Mouse (Mus musculus): Measurements from ENCODE around the gene Gpx4. TPM values are rescaled to one million over a fixed set of nuclear protein-coding genes. Genes with fewer than 3 reads are reported as not detected.

Gene Gpx4
- polyA plus RNA-seq, 1 experiment from 2014 or later, result 528 TPM

- Histone ChIP-seq H3K4me3 (replicated peaks) (no peak overlapping the region), H3K27me3 (peaks cover 42% of the 10 kb centered on the region), H3K9me3 (replicated peaks) (no peaks in the 10 kb centered on the region), H3K27ac (replicated peaks) (no peak overlapping the region), H3K36me3 (no peaks in the 10 kb centered on the region), H3K9ac (no peak overlapping the region), H3K4me1 (peaks cover 28% of the 10 kb centered on the region), H3K4me2 (replicated peaks) (no peak overlapping the region)
- WGBS, result 89% methylated on average over 10 of the region's 10 CpGs
- ATAC-seq (ENCODE audit: insufficient number of reproducible peaks, low FRiP score, low TSS enrichment, low read depth), result no peak
Measured at GRCm38 (mm10) chr10:80016931-80017330, 30.0 kb upstream of the Gpx4 start.

GRCm38 (mm10) chr10:80017361-80017760, 29.6 kb upstream of the Gpx4 start:
- Histone ChIP-seq H3K27ac (replicated peaks) (no peak overlapping the region), H3K36me3 (no peaks in the 10 kb centered on the region), H3K4me2 (replicated peaks) (no peak overlapping the region), H3K9me3 (replicated peaks) (no peaks in the 10 kb centered on the region), H3K27me3 (peaks cover 42% of the 10 kb centered on the region), H3K4me3 (replicated peaks) (no peak overlapping the region), H3K9ac (no peak overlapping the region), H3K4me1 (peaks cover 28% of the 10 kb centered on the region)
- ATAC-seq (ENCODE audit: insufficient number of reproducible peaks, low FRiP score, low TSS enrichment, low read depth), result no peak
- 55% methylated on average over 3 of the region's 3 CpGs for WGBS

- Histone ChIP-seq H3K4me2 (replicated peaks) (no peak overlapping the region), H3K27ac (replicated peaks) (no peak overlapping the region), H3K4me3 (replicated peaks) (no peak overlapping the region), H3K9me3 (replicated peaks) (no peaks in the 10 kb centered on the region), H3K27me3 (peaks cover 40% of the 10 kb centered on the region), H3K9ac (no peak overlapping the region), H3K4me1 (peaks cover 28% of the 10 kb centered on the region), H3K36me3 (no peaks in the 10 kb centered on the region)
- 78% methylated on average over 14 of the region's 14 CpGs for WGBS
- no peak for ATAC-seq (ENCODE audit: insufficient number of reproducible peaks, low FRiP score, low TSS enrichment, low read depth)
Measured at GRCm38 (mm10) chr10:80017771-80018170, 29.2 kb upstream of the Gpx4 start.

GRCm38 (mm10) chr10:80018739-80019297, 28.1 kb upstream of the Gpx4 start:
- WGBS, result 7% methylated on average over 14 of the region's 15 CpGs
- H3K36me3 ChIP-seq, result no peaks in the 10 kb centered on the region
- H3K9me3 ChIP-seq (replicated peaks), result no peaks in the 10 kb centered on the region
- no peak overlapping the region for H3K27ac ChIP-seq (replicated peaks)
- no peak overlapping the region for H3K9ac ChIP-seq
- H3K4me3 ChIP-seq (replicated peaks), result no peak overlapping the region
- peaks cover 28% of the 10 kb centered on the region for H3K4me1 ChIP-seq
- H3K4me2 ChIP-seq (replicated peaks), result peak overlapping the region; percentile 15; the same call in 1 of the 2 replicates
- peaks cover 30% of the 10 kb centered on the region for H3K27me3 ChIP-seq
- ATAC-seq (ENCODE audit: insufficient number of reproducible peaks, low FRiP score, low TSS enrichment, low read depth), result no peak

GRCm38 (mm10) chr10:80019471-80020131, 27.4 kb upstream of the Gpx4 start:
- Histone ChIP-seq H3K4me2 (replicated peaks) (peak overlapping the region; percentile 15; the same call in 1 of the 2 replicates), H3K27ac (replicated peaks) (no peak overlapping the region), H3K36me3 (no peaks in the 10 kb centered on the region), H3K4me3 (replicated peaks) (peak overlapping the region; percentile 7; the same call in 1 of the 2 replicates), H3K9me3 (replicated peaks) (no peaks in the 10 kb centered on the region), H3K27me3 (peaks cover 22% of the 10 kb centered on the region), H3K9ac (no peak overlapping the region), H3K4me1 (peaks cover 27% of the 10 kb centered on the region)
- 0 out of 2 replicates have a peak, but pooled peaks have one; percentile 14 for ATAC-seq (ENCODE audit: insufficient number of reproducible peaks, low FRiP score, low TSS enrichment, low read depth)
- 13% methylated on average over 20 of the region's 20 CpGs for WGBS

- no peak overlapping the region for H3K27ac ChIP-seq (replicated peaks)
- no peaks in the 10 kb centered on the region for H3K36me3 ChIP-seq
- peaks cover 28% of the 10 kb centered on the region for H3K4me1 ChIP-seq
- peaks cover 16% of the 10 kb centered on the region for H3K27me3 ChIP-seq
- ATAC-seq (ENCODE audit: insufficient number of reproducible peaks, low FRiP score, low TSS enrichment, low read depth), result no peak
- 27% methylated on average over 11 of the region's 11 CpGs for WGBS
- no peak overlapping the region for H3K4me3 ChIP-seq (replicated peaks)
- no peak overlapping the region for H3K9ac ChIP-seq
- H3K4me2 ChIP-seq (replicated peaks), result 0 out of 2 replicates have a peak overlapping the region, but pooled peaks have one; percentile 15
- H3K9me3 ChIP-seq (replicated peaks), result no peaks in the 10 kb centered on the region
Measured at GRCm38 (mm10) chr10:80020191-80020590, 26.8 kb upstream of the Gpx4 start.

- 79% methylated on average over 18 of the region's 18 CpGs for WGBS
Measured at GRCm38 (mm10) chr10:80020603-80021319, 26.2 kb upstream of the Gpx4 start.

GRCm38 (mm10) chr10:80021320-80021641, 25.7 kb upstream of the Gpx4 start:
- Histone ChIP-seq H3K4me3 (replicated peaks) (no peak overlapping the region), H3K36me3 (no peaks in the 10 kb centered on the region), H3K4me2 (replicated peaks) (no peak overlapping the region), H3K9ac (no peak overlapping the region), H3K4me1 (peaks cover 28% of the 10 kb centered on the region), H3K27ac (replicated peaks) (no peak overlapping the region), H3K27me3 (peaks cover 5% of the 10 kb centered on the region; the same call in 1 of the 2 replicates), H3K9me3 (replicated peaks) (no peaks in the 10 kb centered on the region)
- 88% methylated on average over 13 of the region's 13 CpGs for WGBS
- no peak for ATAC-seq (ENCODE audit: insufficient number of reproducible peaks, low FRiP score, low TSS enrichment, low read depth)

More at GRCm38 (mm10) chr10:80020603-80021319, 26.2 kb upstream of the Gpx4 start:
- Histone ChIP-seq H3K4me3 (replicated peaks) (no peak overlapping the region), H3K4me2 (replicated peaks) (no peak overlapping the region), H3K9me3 (replicated peaks) (no peaks in the 10 kb centered on the region), H3K9ac (no peak overlapping the region), H3K36me3 (no peaks in the 10 kb centered on the region), H3K27me3 (peaks cover 11% of the 10 kb centered on the region), H3K4me1 (peaks cover 28% of the 10 kb centered on the region), H3K27ac (replicated peaks) (no peak overlapping the region)
- ATAC-seq (ENCODE audit: insufficient number of reproducible peaks, low FRiP score, low TSS enrichment, low read depth), result no peak

- Histone ChIP-seq H3K9me3 (replicated peaks) (no peaks in the 10 kb centered on the region), H3K4me3 (replicated peaks) (no peak overlapping the region), H3K9ac (no peak overlapping the region), H3K27me3 (peaks cover 5% of the 10 kb centered on the region; the same call in 1 of the 2 replicates), H3K27ac (replicated peaks) (no peak overlapping the region), H3K36me3 (no peaks in the 10 kb centered on the region), H3K4me1 (peaks cover 28% of the 10 kb centered on the region), H3K4me2 (replicated peaks) (no peak overlapping the region)
- WGBS, result 88% methylated on average over 12 of the region's 12 CpGs
- no peak for ATAC-seq (ENCODE audit: insufficient number of reproducible peaks, low FRiP score, low TSS enrichment, low read depth)
Measured at GRCm38 (mm10) chr10:80022164-80022563, 24.8 kb upstream of the Gpx4 start.

- Histone ChIP-seq H3K4me2 (replicated peaks) (no peak overlapping the region), H3K9me3 (replicated peaks) (no peaks in the 10 kb centered on the region), H3K36me3 (no peaks in the 10 kb centered on the region), H3K4me3 (replicated peaks) (no peak overlapping the region), H3K9ac (no peak overlapping the region), H3K27ac (replicated peaks) (no peak overlapping the region), H3K27me3 (peaks cover 5% of the 10 kb centered on the region; the same call in 1 of the 2 replicates), H3K4me1 (peaks cover 28% of the 10 kb centered on the region)
- ATAC-seq (ENCODE audit: insufficient number of reproducible peaks, low FRiP score, low TSS enrichment, low read depth), result no peak
- WGBS, result 92% methylated on average over 8 of the region's 8 CpGs
Measured at GRCm38 (mm10) chr10:80022806-80023205, 24.2 kb upstream of the Gpx4 start.

- WGBS, result 71% methylated on average over 5 of the region's 5 CpGs
- H3K9ac ChIP-seq, result no peak overlapping the region
- H3K27me3 ChIP-seq, result peaks cover 5% of the 10 kb centered on the region; the same call in 1 of the 2 replicates
- H3K27ac ChIP-seq (replicated peaks), result no peak overlapping the region
- no peaks in the 10 kb centered on the region for H3K9me3 ChIP-seq (replicated peaks)
- ATAC-seq (ENCODE audit: insufficient number of reproducible peaks, low FRiP score, low TSS enrichment, low read depth), result no peak
- H3K36me3 ChIP-seq, result no peaks in the 10 kb centered on the region
- H3K4me3 ChIP-seq (replicated peaks), result no peak overlapping the region
- H3K4me1 ChIP-seq, result peaks cover 26% of the 10 kb centered on the region
- H3K4me2 ChIP-seq (replicated peaks), result no peak overlapping the region
Measured at GRCm38 (mm10) chr10:80023758-80024157, 23.2 kb upstream of the Gpx4 start.
